Mouse (Mus musculus) lung, postnatal 25 days (tissue): Measurements from ENCODE around the gene Rspry1.

Experiments used
- DNase-seq: peaks from one replicate; pipeline ENCODE4 v3.0.0; 2022; ENCODE audit warnings: low spot score

Rspry1 gene

DNA sequence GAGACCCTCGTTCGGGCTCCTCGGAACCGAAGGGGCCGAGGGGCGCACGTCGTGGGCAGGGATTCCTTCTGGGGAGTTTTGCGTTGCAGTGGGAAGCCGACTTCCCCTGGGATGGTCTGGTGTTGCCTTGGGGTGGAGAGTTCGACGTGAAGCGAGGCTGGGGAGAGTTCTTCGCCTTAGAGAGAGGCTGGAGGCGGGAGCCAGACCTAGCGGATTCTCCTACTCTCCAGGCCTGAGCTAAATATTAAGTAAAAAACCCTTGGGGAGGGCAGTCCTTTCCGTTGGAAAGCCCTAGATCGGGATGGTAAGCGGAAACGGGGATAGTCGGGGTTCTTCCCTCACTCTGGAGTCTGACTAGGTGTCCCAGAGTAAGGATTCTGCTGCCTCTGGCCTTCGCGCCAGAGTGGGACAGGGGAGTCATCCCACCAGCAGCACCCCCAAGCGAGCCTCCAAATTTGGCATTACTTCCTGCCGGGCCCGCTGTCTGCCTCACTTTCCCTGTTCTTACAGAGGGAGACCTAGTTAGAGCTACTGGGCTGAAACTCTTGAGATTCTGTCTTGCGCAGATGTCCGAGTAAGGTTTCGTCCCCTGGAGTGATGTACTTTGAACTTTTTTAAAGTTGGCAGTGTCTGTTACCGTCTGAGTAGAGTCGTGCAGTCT lies 864 bp downstream of the Rspry1 start:
- peak; percentile 3 for DNase-seq

GRCm38 (mm10) chr8:94604030-94604429 lies 2.3 kb downstream of the Rspry1 start:
- DNase-seq, result no peak

DNA sequence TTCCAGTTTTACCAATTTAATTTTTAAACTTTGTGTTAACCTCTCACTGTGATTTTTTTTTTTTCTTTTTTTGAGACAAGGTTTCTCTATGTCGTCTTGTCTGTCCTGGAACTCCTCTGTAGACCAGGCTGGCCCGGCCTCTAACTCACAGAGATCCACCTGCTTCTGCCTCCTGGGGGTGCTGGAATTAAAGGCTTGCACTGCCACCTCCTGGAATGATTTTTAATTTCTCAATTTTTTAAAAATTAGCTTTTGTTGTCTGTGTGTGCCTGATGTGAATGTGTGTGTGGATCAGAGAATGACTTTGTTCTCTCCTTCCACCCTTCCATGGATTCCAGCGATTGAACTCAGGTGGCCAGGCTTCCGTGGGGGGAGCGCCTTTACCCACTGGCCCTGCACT lies 5.3 kb downstream of the Rspry1 start:
- DNase-seq, result no peak

DNA sequence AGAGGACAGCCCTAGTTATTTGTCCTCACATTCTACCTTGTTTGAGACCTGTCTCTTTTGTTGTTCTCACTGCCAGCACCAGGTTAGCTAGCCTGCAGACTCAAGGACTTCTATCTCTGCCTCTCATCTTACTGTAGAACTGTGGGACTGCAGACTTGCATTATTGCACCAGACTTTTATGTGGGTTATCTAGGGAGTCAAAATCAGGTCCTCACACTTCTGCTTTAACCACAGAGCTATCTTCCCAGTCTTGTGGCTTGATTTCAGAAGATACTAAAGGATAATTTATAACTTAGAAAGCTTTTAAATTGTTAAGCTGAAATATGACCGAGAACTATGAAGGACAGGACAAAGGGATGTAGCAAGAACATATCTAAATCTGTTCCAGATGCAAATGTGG lies 23.1 kb downstream of the Rspry1 start:
- no peak for DNase-seq

DNA sequence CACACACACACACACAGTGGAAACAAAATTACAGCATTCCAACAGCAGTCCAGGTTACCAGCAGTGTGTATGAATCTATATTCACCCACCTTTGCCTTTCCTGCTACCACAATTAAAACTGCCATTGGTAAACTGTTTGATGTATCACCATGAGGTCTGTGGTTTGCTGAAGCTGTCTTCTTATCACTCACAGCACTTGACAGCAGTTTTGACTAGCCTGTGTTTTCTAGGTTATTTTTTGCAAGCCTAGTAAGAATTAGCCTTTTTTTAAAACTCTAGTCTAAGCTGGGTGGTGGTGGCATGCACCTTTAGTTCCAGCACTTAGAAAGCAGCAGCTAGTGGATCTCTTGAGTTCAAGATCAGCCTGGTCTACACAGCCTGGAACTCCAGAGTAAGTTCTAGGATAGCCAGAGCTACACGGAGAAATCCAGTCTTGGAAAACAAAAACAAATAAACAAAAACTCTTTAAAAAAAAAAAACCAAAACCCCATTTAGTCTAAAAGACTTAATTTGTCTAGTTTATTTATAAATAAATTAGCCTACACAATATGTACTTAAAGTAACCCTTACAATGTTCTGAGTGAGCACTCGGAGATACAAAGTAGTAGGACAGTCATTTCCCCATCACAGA lies 31.9 kb downstream of the Rspry1 start:
- no peak for DNase-seq

- peak; percentile 16 for DNase-seq
These were observed 32.5 kb downstream of the Rspry1 start for GRCm38 (mm10) chr8:94634211-94634610.

DNA sequence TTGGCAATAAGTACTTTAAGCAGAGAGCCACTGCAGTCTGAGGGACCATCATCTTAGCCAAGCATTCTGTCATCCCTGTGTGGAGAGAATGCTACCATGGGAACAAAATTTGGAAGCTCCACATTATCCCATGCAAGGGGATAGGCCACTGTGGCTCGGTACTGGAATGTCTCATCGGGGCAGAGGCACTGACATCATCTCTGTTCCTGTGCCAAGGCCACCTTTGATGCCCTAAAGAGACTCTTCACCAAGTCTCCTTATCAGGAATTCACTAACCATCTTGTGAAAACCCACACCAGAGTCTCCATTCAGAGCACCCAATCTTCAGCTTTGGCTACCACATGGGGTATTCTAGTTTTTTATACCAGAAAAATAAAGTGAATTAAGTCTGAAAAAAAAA lies 39.4 kb downstream of the Rspry1 start:
- DNase-seq, result no peak

GRCm38 (mm10) chr8:94641938-94642337 lies 40.2 kb downstream of the Rspry1 start:
- DNase-seq, result no peak

DNA sequence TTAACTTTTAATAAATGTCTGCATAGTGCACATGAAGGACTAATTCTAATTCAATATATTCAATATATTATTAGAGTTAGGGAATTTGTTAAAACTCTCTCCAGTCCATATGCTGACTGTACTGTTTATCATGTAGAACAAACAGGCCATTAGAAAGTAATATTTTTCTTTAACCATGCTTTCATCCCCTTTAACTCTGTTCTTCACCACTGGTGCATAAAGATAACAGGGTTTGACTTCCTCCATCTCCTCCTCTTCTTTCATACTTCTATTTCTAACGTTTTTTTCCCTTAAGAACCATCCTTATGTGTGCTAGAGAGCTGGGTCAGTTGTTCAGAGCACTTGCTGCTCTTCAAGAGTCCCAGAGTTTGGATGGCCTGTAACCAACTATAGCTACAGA lies 43.5 kb downstream of the Rspry1 start:
- no peak for DNase-seq

- no peak for DNase-seq
These were observed 44.4 kb downstream of the Rspry1 start for GRCm38 (mm10) chr8:94646165-94646564.

GRCm38 (mm10) chr8:94649496-94649895 lies 47.8 kb downstream of the Rspry1 start:
- no peak for DNase-seq

DNA sequence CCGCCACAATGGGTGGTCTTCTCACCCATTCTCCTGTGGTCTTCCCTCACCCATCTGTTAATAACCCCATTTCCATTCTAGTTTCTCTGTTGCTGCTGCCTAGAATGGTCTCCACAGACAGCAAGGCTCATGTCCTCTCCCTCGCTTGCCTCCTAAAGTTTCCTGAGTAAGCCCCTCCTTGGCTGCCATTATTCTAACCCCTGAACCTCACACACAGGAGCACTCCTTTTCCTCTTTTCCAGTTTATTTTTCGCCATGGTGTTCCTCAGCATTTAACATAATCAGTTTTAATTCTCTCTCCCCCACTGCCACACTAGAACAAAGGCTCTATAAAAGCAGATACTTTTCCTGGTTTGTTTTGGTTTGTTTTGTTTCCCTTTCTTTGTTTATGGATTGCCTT lies 51.2 kb downstream of the Rspry1 start:
- no peak for DNase-seq

DNA sequence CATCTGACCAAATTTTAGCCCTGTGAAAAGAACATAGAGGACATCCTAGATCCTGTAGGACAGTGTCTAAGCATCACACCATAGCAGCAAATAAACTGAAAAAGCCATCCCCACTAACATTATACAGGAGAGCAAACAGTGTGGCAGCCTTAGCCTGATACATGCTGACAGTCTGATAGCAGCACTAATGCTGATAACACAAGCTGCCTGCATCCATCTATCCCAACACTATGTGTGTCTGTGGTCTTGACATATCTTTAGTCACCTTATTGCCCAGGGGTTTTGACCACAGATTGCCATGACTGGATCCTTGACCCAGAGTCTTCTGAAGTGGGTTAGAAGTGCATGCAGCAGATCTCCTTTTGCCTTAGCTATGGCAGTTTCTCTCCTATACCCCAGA lies 53.3 kb downstream of the Rspry1 start:
- DNase-seq, result no peak

DNA sequence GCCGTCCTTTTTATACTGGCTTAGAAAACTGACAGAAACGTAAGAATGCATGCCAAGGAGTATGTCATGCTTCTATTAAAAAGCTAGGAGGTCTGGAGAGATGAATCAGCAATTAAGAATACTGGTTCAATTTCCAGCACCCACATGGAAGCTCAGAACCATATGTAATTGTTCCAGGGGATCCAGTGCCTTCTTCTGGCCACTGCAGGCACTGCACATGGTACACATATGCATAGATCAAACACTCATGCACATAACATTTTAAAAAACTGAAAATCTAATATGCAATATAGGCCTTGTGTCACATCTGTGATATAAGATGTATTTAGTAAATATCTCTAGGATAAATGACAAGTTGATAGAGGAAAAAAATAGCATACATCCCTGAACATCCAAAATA lies 56.3 kb downstream of the Rspry1 start:
- DNase-seq, result no peak

DNA sequence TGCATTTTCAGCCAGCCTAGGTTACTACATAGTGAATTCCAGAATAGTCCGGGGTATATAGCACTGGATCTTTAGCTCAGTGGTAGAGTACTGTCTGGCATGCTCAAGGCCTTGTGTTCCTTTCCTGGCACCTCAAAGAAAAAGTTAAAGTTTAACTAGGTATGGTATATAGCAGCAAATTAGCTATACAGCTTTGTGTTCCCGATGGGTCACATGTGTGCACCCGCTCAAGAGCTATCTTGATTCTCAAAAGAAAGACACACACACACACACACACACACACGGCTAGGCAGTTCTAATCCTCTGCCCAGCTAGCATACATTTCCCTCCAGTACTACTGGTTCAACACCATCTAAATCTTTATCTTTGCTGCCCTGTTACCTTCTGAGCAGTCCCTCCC lies 58.7 kb downstream of the Rspry1 start:
- DNase-seq, result no peak

GRCm38 (mm10) chr8:94664722-94665121 lies 63.0 kb downstream of the Rspry1 start:
- no peak for DNase-seq

DNA sequence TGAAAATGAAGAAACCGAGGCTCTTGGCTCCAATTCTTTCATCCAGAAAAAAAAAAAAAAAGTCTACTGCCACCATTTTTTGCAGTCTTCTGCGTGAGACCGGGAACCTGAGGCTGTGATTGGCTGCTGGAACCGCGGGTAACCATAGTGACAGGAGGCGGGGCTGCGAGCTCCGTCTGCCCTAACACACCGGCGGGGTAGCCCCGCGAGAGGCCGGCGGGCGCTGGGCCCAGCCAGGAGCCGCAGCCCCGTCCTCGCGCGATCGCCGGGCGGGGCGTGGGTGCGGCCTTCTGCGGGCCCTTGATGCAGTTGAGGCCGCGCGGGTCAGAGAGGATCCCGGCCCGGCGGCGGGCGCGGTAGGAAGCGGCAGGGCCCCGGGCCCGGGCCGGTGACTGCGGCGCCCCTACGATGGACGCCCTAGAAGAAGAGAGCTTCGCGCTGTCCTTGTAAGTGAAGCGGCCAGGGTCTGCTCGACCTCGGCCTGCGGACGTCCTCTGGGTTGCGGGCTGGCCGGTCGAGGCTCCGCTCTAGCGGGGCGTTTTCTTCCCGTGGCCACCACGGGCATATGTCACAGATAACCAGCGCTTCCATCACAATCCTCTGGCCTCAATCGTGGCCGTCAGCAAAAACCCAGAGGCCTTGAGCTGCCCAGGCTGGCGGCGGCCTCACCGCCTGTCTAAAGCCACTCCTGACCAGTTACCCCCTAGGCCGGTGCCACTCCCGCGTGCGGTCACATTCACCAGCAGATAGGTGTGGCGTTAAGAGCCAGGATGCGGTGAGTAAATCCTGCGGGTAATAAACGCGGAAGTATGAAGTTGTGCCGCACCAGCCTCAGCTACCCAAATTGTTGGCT lies 64.9 kb downstream of the Rspry1 start, which contains the start of gene Arl2bp:
Gene Arl2bp (plus strand): TSS at position 145 of the 853 bp plus-strand sequence.
- DNase-seq, result peak; percentile 97

- peak; percentile 64 for DNase-seq
These were observed 72.6 kb downstream of the Rspry1 start for GRCm38 (mm10) chr8:94674384-94674783.

DNA sequence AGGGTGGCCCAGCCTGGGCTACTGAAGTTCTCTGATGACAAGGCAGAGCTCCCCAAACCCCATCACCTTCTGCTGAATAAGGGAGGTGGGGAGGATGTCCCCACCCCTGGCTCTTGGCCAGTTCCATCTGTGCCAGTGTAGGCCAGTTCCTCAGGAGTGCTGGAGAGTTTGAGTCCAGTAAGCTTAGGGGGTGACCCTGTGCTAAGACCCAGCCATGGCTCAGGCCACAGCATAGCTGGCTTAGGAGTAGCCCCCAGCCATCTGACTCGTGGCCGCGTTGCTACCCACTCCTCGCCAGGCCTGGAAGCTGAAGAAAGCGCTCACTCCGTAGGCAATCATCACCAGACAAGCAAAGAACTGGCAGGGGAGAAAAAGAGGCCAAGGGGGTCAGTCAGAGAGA lies 74.2 kb downstream of the Rspry1 start:
- no peak for DNase-seq

DNA sequence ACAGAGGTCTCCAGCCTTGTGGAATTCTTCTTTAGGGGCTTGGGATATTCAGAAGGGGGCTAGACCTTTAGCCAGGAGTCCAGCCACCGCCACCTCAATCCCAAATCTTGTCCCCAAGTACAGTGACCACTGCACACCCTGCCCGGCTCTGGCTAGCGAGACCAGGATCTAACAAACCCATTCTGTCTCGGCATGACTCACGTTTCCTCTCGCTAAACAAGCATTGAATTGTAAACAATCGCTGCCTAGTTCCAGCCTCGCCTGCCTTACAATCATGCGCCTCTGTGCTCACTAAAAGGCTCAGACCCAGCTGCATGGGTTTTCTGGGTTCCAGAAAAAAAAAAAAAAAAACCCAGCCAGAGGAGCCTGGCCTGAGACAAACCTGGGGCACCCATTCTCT lies 76.8 kb downstream of the Rspry1 start:
- DNase-seq, result peak; percentile 79

DNA sequence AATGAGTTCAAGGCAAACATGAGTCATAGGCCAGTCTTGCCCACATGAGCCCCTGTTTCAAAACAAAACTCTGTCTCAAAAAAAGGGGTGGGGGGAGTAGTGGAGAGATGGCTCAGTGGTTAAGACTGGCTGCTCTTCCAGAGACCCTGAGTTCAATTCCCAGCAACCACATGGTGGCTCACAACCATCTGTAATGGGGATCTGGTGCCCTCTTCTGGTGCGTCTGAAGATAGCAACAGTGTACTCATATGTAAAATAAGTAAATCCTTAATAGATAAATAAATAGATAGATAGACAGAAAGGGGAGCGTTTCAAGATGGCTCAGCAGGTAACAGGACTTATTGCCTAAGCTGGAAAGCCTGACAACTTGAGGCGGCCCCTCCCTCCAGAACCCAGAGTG lies 78.7 kb downstream of the Rspry1 start:
- DNase-seq, result no peak

DNA sequence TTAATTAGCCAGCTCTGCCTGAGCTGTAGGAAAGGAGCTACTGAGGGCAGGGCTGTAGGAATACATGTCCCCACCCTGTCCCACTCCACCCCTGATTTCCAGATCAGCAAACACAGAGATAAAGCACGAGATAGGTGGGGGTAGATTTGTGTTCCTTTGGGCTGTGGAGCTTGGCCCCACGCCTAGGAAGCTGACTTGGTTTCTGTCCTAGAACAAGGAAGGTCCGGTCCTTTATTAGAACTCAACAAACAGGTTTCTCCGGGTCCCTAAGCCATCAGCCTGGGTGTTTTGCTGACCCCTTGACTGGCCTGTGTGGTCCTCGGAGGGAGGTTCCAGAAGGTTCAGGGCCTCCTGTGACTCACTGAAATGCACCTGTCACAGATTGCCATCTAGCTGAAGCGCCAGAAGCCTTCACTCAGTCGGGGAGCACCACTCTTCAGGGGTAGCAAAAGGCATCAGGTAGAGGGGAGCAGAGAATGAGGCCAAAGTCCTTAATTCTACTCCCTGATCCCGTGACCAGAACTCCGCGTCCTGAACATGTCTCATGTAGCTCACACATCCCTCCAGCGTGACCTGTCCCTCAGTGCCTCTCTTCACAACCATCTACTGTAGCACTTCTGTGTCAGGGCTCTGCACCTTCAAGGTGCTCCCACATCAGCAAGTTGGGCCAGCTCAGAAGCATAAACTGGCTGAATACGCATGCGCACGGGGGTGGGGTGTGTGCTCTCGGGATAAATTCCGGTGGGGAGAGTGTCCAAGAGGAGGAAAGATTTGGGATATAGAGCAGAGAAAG lies 81.2 kb downstream of the Rspry1 start:
- peak; percentile 87 for DNase-seq
